Mouse (Mus musculus): ENCODE measurements around the gene Tedc1. TPM values are rescaled to one million over a fixed set of nuclear protein-coding genes. Genes with fewer than 3 reads are reported as not detected.

Tedc1 gene
- polyA plus RNA-seq, 1 experiment from 2014 or later: 35.5 TPM

- Histone ChIP-seq H3K4me1 (peaks cover 32% of the 10 kb centered on the region), H3K4me2 (replicated peaks) (no peak overlapping the region), H3K4me3 (no peak overlapping the region), H3K36me3 (no peaks in the 10 kb centered on the region), H3K27me3 (peaks cover 83% of the 10 kb centered on the region), H3K9me3 (no peaks in the 10 kb centered on the region), H3K27ac (no peak overlapping the region), H3K9ac (no peak overlapping the region)
- ATAC-seq (ENCODE audit: low FRiP score, low read depth): no peak
- 58% methylated on average over 4 of the region's 4 CpGs for WGBS
These were observed 5.6 kb upstream of the Tedc1 start for GRCm38 (mm10) chr12:113150591-113150990.

GRCm38 (mm10) chr12:113151046-113151445 is 5.2 kb upstream of the Tedc1 start:
- Histone ChIP-seq H3K4me2 (replicated peaks) (peak overlapping the region; percentile 85), H3K9me3 (no peaks in the 10 kb centered on the region), H3K4me1 (peaks cover 32% of the 10 kb centered on the region), H3K9ac (no peak overlapping the region), H3K36me3 (no peaks in the 10 kb centered on the region), H3K27ac (no peak overlapping the region), H3K4me3 (peak overlapping the region; percentile 55), H3K27me3 (peaks cover 79% of the 10 kb centered on the region)
- no peak for ATAC-seq (ENCODE audit: low FRiP score, low read depth)
- 74% methylated on average over 8 of the region's 8 CpGs for WGBS

DNA sequence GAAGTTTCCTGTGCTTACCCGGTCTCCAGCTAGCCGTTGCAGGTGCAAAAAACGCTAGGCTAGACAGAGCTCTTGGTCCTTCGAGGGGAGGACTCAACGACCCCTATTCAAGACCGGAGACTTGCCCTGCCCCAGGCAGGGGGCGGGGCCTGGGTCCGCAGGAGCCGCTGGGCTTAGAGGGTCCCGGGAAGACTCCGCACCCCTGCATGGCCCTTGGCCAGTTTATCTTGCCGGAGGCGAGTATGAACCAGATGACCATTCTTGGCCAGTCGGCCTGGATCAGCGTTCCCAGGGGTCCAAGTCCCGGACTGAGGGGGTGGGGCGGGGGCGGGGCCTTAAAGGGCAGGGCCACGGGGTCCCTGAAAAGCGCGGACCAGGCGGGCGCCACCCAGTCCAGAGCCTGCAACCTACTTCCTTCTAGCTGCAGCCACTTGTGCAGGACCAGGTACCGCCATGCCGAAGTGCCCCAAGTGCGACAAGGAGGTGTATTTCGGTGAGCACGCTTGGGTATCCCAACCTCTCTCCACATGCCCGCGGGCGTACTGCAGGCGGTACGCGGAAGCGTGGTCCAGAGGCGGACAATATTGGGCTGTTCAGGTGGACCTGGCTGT is 4.5 kb upstream of the Tedc1 start:
- peaks cover 27% of the 10 kb centered on the region for H3K4me1 ChIP-seq
- peak overlapping the region; percentile 85 for H3K4me2 ChIP-seq (replicated peaks)
- no peak overlapping the region for H3K27ac ChIP-seq
- WGBS: 1% methylated on average over 36 of the region's 36 CpGs
- peak overlapping the region; percentile 55 for H3K4me3 ChIP-seq
- ATAC-seq (ENCODE audit: low FRiP score, low read depth): no peak
- no peaks in the 10 kb centered on the region for H3K36me3 ChIP-seq
- H3K9me3 ChIP-seq: no peaks in the 10 kb centered on the region
- peak overlapping the region; percentile 59 for H3K9ac ChIP-seq
- H3K27me3 ChIP-seq: peaks cover 72% of the 10 kb centered on the region

- Histone ChIP-seq H3K4me3 (peak overlapping the region; percentile 55), H3K27ac (no peak overlapping the region), H3K4me2 (replicated peaks) (peak overlapping the region; percentile 85), H3K9me3 (no peaks in the 10 kb centered on the region), H3K27me3 (peaks cover 67% of the 10 kb centered on the region), H3K9ac (peak overlapping the region; percentile 59), H3K4me1 (peaks cover 32% of the 10 kb centered on the region), H3K36me3 (no peaks in the 10 kb centered on the region)
- WGBS: 15% methylated on average over 19 of the region's 19 CpGs
- ATAC-seq (ENCODE audit: low FRiP score, low read depth): no peak
These were observed 4.0 kb upstream of the Tedc1 start for GRCm38 (mm10) chr12:113152272-113152661.

DNA sequence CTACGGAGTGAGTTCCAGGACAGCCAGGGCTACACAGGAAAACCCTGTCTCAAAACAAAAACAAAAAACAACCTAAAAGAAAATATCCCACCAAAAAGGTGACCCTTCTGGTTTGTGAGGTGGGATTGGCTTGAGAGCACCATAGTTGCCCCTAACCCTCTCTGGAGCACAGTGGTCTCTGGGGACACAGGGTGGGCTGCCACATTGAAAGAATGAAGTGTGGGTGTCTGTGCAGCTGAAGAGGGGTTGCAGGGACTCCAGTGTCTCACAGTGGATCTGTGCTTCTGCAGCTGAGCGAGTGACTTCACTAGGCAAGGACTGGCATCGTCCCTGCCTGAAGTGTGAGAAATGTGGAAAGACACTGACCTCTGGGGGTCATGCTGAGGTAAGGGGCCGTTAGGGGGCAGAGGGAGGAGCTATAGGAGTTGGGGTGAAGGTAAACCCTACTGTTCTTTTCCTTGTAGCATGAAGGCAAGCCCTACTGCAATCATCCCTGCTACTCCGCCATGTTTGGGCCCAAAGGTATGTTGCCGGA is 3.2 kb upstream of the Tedc1 start:
- no peaks in the 10 kb centered on the region for H3K9me3 ChIP-seq
- H3K4me3 ChIP-seq: no peak overlapping the region
- peaks cover 60% of the 10 kb centered on the region for H3K27me3 ChIP-seq
- H3K36me3 ChIP-seq: peaks cover under 1% of the 10 kb centered on the region; the same call in 1 of the 2 replicates
- 75% methylated on average over 6 of the region's 6 CpGs for WGBS
- no peak overlapping the region for H3K27ac ChIP-seq
- H3K4me2 ChIP-seq (replicated peaks): no peak overlapping the region; the same call in 1 of the 2 replicates
- H3K9ac ChIP-seq: no peak overlapping the region
- peaks cover 33% of the 10 kb centered on the region for H3K4me1 ChIP-seq
- ATAC-seq (ENCODE audit: low FRiP score, low read depth): no peak

DNA sequence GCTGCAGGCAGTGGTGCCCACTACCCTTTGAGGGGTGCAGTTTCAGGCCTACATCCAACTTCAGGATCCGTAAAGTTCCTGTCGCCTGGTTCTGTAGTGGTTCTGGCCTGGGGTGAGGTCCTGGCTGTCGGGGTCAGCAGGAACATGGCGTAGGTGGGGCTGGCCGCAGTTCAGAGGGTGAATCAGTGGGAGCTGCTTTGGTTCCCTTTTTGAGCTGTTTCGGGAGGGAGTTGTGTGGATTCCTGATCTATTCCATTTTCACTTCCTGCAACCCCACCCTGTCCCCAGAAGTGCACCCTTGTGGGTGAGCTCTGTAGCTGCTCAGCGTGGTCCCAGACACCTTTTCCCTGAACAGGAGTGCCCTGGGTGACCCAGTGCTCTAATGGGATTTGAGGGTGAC is 2.2 kb upstream of the Tedc1 start:
- Histone ChIP-seq H3K9me3 (no peaks in the 10 kb centered on the region), H3K9ac (no peak overlapping the region), H3K27me3 (peaks cover 51% of the 10 kb centered on the region), H3K27ac (no peak overlapping the region), H3K4me1 (peaks cover 33% of the 10 kb centered on the region), H3K36me3 (peaks cover 5% of the 10 kb centered on the region; the same call in 1 of the 2 replicates), H3K4me2 (replicated peaks) (no peak overlapping the region), H3K4me3 (no peak overlapping the region)
- 93% methylated on average over 7 of the region's 7 CpGs for WGBS
- no peak for ATAC-seq (ENCODE audit: low FRiP score, low read depth)

GRCm38 (mm10) chr12:113154747-113155075 is 1.5 kb upstream of the Tedc1 start:
- 73% methylated on average over 6 of the region's 6 CpGs for whole genome bisulfite sequencing
- H3K9me3 ChIP-seq: no peaks in the 10 kb centered on the region
- H3K9ac ChIP-seq: peak overlapping the region; percentile 70; the same call in 1 of the 2 replicates
- no peak overlapping the region for H3K27ac ChIP-seq
- ATAC-seq (ENCODE audit: low FRiP score, low read depth): no peak
- H3K4me2 ChIP-seq (replicated peaks): peak overlapping the region; percentile 90
- H3K4me1 ChIP-seq: peaks cover 33% of the 10 kb centered on the region
- H3K36me3 ChIP-seq: peaks cover 9% of the 10 kb centered on the region
- peaks cover 44% of the 10 kb centered on the region for H3K27me3 ChIP-seq
- H3K4me3 ChIP-seq: peak overlapping the region; percentile 65

- WGBS: 4% methylated on average over 32 of the region's 32 CpGs
- peak overlapping the region; percentile 44 for H3K27ac ChIP-seq
- peaks cover 33% of the 10 kb centered on the region for H3K4me1 ChIP-seq
- H3K36me3 ChIP-seq: peaks cover 9% of the 10 kb centered on the region
- ATAC-seq (ENCODE audit: low FRiP score, low read depth): peak; percentile 0; the same call in 1 of the 2 replicates
- no peaks in the 10 kb centered on the region for H3K9me3 ChIP-seq
- H3K4me2 ChIP-seq (replicated peaks): peak overlapping the region; percentile 90
- H3K4me3 ChIP-seq: peak overlapping the region; percentile 65
- peaks cover 39% of the 10 kb centered on the region for H3K27me3 ChIP-seq
- peak overlapping the region; percentile 70 for H3K9ac ChIP-seq
These were observed 997 bp upstream of the Tedc1 start for GRCm38 (mm10) chr12:113155076-113155771.

DNA sequence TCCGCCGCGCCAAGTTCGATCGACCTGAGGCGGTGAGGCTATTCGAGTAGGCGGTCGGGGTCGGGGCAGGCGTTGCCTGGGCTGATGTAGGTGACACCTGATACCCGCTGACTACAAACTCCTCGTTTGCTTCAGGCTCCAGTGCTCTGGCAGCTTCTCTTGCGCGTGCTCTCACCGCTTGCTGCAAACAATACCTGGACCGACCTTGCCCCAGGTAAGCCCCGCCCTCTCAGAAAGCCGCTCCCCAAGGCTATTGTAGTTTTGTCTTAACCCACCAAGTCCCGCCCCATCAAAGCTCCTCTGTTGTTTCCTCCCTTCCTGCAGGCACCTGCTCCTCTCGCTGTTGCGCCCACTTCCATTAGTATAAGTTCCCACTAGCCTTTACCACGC is 314 bp downstream of the Tedc1 start:
- no peak overlapping the region for H3K27ac ChIP-seq
- H3K4me3 ChIP-seq: peak overlapping the region; percentile 65
- peaks cover 26% of the 10 kb centered on the region for H3K27me3 ChIP-seq
- peaks cover 30% of the 10 kb centered on the region for H3K4me1 ChIP-seq
- under 1% methylated on average over 23 of the region's 23 CpGs for WGBS
- no peaks in the 10 kb centered on the region for H3K9me3 ChIP-seq
- peak overlapping the region; percentile 90 for H3K4me2 ChIP-seq (replicated peaks)
- no peak for ATAC-seq (ENCODE audit: low FRiP score, low read depth)
- H3K9ac ChIP-seq: peak overlapping the region; percentile 69
- peaks cover 15% of the 10 kb centered on the region for H3K36me3 ChIP-seq

DNA sequence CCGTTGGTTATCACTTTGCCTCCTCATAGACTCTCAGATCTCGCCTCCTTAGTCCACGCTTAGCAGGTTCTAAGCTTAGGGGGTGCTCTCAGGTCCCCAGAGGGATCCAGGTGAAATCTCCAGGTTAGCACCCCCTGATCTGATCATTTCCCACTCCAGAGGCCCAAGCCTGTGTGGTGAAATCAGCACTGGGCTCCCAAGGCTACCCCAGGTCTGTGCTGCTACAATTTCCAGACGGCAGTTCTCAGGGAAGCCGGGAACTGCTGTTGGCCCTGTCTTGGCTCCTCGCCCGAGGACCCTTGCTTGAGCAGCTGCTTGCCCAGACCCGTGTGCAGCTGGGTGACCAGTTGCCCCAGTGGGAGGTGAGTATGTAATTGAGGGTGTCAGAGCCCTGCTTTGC is 781 bp downstream of the Tedc1 start:
- Histone ChIP-seq H3K36me3 (peaks cover 19% of the 10 kb centered on the region), H3K4me3 (peak overlapping the region; percentile 65), H3K4me1 (peaks cover 27% of the 10 kb centered on the region), H3K9me3 (no peaks in the 10 kb centered on the region), H3K9ac (peak overlapping the region; percentile 69), H3K27ac (no peak overlapping the region), H3K4me2 (replicated peaks) (peak overlapping the region; percentile 90), H3K27me3 (peaks cover 22% of the 10 kb centered on the region)
- ATAC-seq (ENCODE audit: low FRiP score, low read depth): no peak
- 39% methylated on average over 8 of the region's 8 CpGs for WGBS

- Histone ChIP-seq H3K27ac (no peak overlapping the region), H3K27me3 (peaks cover 17% of the 10 kb centered on the region), H3K9ac (peak overlapping the region; percentile 69; the same call in 1 of the 2 replicates), H3K9me3 (no peaks in the 10 kb centered on the region), H3K4me1 (peaks cover 22% of the 10 kb centered on the region), H3K36me3 (peaks cover 19% of the 10 kb centered on the region), H3K4me2 (replicated peaks) (peak overlapping the region; percentile 90), H3K4me3 (peak overlapping the region; percentile 65; the same call in 1 of the 2 replicates)
- no peak for ATAC-seq (ENCODE audit: low FRiP score, low read depth)
- 91% methylated on average over 8 of the region's 8 CpGs for WGBS
These were observed 1.3 kb downstream of the Tedc1 start for GRCm38 (mm10) chr12:113157521-113157920.

DNA sequence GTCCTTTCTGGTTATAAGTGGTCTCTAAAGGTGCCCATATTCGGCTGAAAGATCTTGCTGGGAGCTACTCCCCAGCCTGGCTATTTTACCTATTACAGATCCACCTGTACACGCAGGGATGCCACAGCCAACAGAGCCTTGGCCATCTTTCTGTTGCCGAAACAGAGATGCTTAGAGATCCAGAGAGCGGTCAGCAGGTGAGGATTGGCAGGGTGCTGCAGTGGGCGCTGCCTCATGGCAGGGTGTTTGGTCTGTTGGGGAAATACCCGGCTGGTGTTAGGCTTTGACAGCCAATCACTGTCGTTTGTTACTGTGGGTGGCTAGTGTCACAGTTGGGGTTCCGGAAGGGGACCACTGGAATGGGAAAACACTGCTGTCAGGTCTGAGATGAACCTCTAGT is 1.8 kb downstream of the Tedc1 start:
- Histone ChIP-seq H3K27ac (no peak overlapping the region), H3K36me3 (peaks cover 21% of the 10 kb centered on the region), H3K9ac (no peak overlapping the region), H3K4me3 (no peak overlapping the region), H3K27me3 (peaks cover 14% of the 10 kb centered on the region), H3K9me3 (no peaks in the 10 kb centered on the region), H3K4me1 (peaks cover 21% of the 10 kb centered on the region), H3K4me2 (replicated peaks) (no peak overlapping the region)
- WGBS: 92% methylated on average over 8 of the region's 8 CpGs
- no peak for ATAC-seq (ENCODE audit: low FRiP score, low read depth)
